9 mouse cellular contexts compared by ENCODE assay signal in the genomic region with DNA sequence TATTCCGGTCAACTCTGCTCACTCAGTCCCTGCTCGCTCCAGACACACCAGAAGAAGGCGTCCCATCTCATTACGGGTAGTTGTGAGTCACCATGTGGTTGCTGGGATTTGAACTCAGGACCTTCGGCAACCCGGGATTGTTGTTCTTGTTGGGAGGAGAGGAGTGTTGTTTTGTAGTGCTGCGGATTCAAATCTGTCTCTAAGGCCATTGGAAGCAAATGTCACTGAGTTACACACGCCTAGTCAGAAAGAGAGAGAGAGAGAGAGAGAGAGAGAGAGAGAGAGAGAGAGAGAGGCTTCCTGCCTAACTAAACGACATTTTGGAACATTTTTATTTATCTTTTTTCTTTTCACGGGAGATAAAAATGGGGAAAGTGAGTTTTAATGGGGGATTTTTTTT. TPM values are rescaled to one million over a fixed set of nuclear protein-coding genes. Genes with fewer than 3 reads are reported as not detected.
A peak's percentile ranks its signal among the peaks of the same experiment; 100 is the strongest.
DNase-seq lines count a peak whose midpoint lies in the region; ATAC-seq and TF ChIP-seq lines count a peak whose summit lies in the region.
"Had no signal": no experiment of that assay in that cellular context is flagged by ENCODE, and none has a peak within 500 bp of the region (broad histone marks: within the 10 kb centered on the region; RNA-seq: fewer than 3 reads in every experiment).

No protein-coding gene starts in this region.

- ATAC-seq in lung, embryonic 14.5 days (ENCODE audit: insufficient read depth): no peak
- no peak for ATAC-seq in hindbrain, embryonic 13.5 days (ENCODE audit: low FRiP score)
- ATAC-seq in liver, postnatal 0 days: no peak
- no peak for ATAC-seq in CD4-positive, CD25-positive, alpha-beta regulatory T cell, adult 4 months

- 25% methylated on average over 10 of the region's 10 CpGs for WGBS in lung, embryonic 14.5 days
- 19% methylated on average over 10 of the region's 10 CpGs for WGBS in hindbrain, embryonic 13.5 days
- WGBS in liver, postnatal 0 days (ENCODE audit: insufficient replicate concordance): 42% methylated on average over 10 of the region's 10 CpGs

- H3K4me3 ChIP-seq in lung, embryonic 14.5 days (ENCODE audit: low read depth, low read length): peak overlapping the region; percentile 37; the same call in 1 of the 2 replicates
- no peak overlapping the region for H3K4me3 ChIP-seq in hindbrain, embryonic 13.5 days
- peak overlapping the region; percentile 96; the same call in 1 of the 2 replicates for H3K4me3 ChIP-seq in liver, postnatal 0 days (ENCODE audit: low read depth, low read length)

- no peak for TF ChIP-seq CTCF in lung, embryonic 14.5 days (IDR thresholded peaks at IDR 0.05; ENCODE audit: low read depth)
- TF ChIP-seq CTCF in liver, postnatal 0 days (IDR thresholded peaks at IDR 0.05; ENCODE audit: low read depth): no peak

- H3K9ac ChIP-seq in lung, embryonic 14.5 days: no peak overlapping the region
- no peak overlapping the region for H3K9ac ChIP-seq in hindbrain, embryonic 13.5 days
- no peak overlapping the region; the same call in 1 of the 2 replicates for H3K9ac ChIP-seq in liver, postnatal 0 days (replicated peaks)

- no peaks in the 10 kb centered on the region for H3K27me3 ChIP-seq in lung, embryonic 14.5 days (ENCODE audit: insufficient read depth, low read length)
- peaks cover 14% of the 10 kb centered on the region for H3K27me3 ChIP-seq in hindbrain, embryonic 13.5 days
- no peaks in the 10 kb centered on the region for H3K27me3 ChIP-seq in liver, postnatal 0 days (ENCODE audit: insufficient read depth, low read length)

- H3K9me3 ChIP-seq in lung, embryonic 14.5 days (ENCODE audit: low read depth, low read length): no peaks in the 10 kb centered on the region
- H3K9me3 ChIP-seq in hindbrain, embryonic 13.5 days: no peaks in the 10 kb centered on the region
- H3K9me3 ChIP-seq in liver, postnatal 0 days (ENCODE audit: low read length): no peaks in the 10 kb centered on the region

- H3K36me3 ChIP-seq in lung, embryonic 14.5 days (ENCODE audit: insufficient read depth): no peaks in the 10 kb centered on the region
- no peaks in the 10 kb centered on the region for H3K36me3 ChIP-seq in hindbrain, embryonic 13.5 days
- no peaks in the 10 kb centered on the region for H3K36me3 ChIP-seq in liver, postnatal 0 days (replicated peaks; ENCODE audit: insufficient read depth, low read length)

- no peak for TF ChIP-seq EP300 in liver, postnatal 0 days (IDR thresholded peaks at IDR 0.05; ENCODE audit: low read depth)

- peak overlapping the region; percentile 66 for H3K4me2 ChIP-seq in lung, embryonic 14.5 days
- peak overlapping the region; percentile 80; the same call in 1 of the 2 replicates for H3K4me2 ChIP-seq in hindbrain, embryonic 13.5 days
- peak overlapping the region; percentile 78 for H3K4me2 ChIP-seq in liver, postnatal 0 days (ENCODE audit: low read depth, low read length)

- no peak overlapping the region for H3K27ac ChIP-seq in lung, embryonic 14.5 days (ENCODE audit: low read depth)
- H3K27ac ChIP-seq in hindbrain, embryonic 13.5 days: no peak overlapping the region
- no peak overlapping the region for H3K27ac ChIP-seq in liver, postnatal 0 days (ENCODE audit: low read depth)

- H3K4me1 ChIP-seq in lung, embryonic 14.5 days (ENCODE audit: insufficient read depth): peaks cover 22% of the 10 kb centered on the region
- peaks cover 35% of the 10 kb centered on the region for H3K4me1 ChIP-seq in hindbrain, embryonic 13.5 days (replicated peaks)
- H3K4me1 ChIP-seq in liver, postnatal 0 days (ENCODE audit: insufficient read depth): peaks cover 21% of the 10 kb centered on the region; the same call in 1 of the 2 replicates

- DNase-seq in embryo, embryonic 9.5 days (ENCODE audit: extremely low spot score): peak; percentile 36
- DNase-seq in embryo, embryonic 11 days: no peak
- no peak for DNase-seq in lung, embryonic 14.5 days
- no peak for DNase-seq in lung, postnatal 25 days (ENCODE audit: low spot score)
- no peak for DNase-seq in liver, postnatal 0 days
- DNase-seq in adrenal gland, postnatal 25 days: no peak
- DNase-seq: gastrocnemius, postnatal 25 days had no signal

RNA-seq across cellular contexts. Expression of a gene that starts 2.4 kb away (rescaled TPM):
- 26.4 and 27.8 TPM in 2 replicates for polyA plus RNA-seq in lung, embryonic 14.5 days (2014; fragmentation: Nextera tagmentation; extraction: Ambion mirVana)
- 18.6 and 20.5 TPM in 2 replicates for polyA plus RNA-seq in hindbrain, embryonic 13.5 days (2015; fragmentation: Nextera tagmentation; extraction: Ambion mirVana)
- polyA plus RNA-seq in liver, postnatal 0 days (2015; fragmentation: Nextera tagmentation; extraction: Ambion mirVana): 7.7 and 8.0 TPM in 2 replicates
- 1 to 10 TPM; 8.4 to 9.3 TPM for polyA plus RNA-seq in CD4-positive, CD25-positive, alpha-beta regulatory T cell, adult 4 months (2017; shearing (Covaris generic))
- total RNA-seq in adrenal gland, postnatal 25 days (2021): 29.0 and 29.5 TPM in 2 replicates
